Mouse (Mus musculus) adrenal gland, postnatal 36 days (tissue): ENCODE data around the gene Pou4f1. TPM values are rescaled to one million over a fixed set of nuclear protein-coding genes. Genes with fewer than 3 reads are reported as not detected.
"Not testable (repeated sequence)": the region's sequence is repeated elsewhere in the genome, so short reads cannot be mapped to it uniquely, and the experiment has no call there.

ENCODE experiments used
- DNase-seq, 2 experiments: peaks; one replicate each; pipeline ENCODE4 v3.0.0; 2021; ENCODE audit warnings: mixed read lengths in 1 of 2
- long read RNA-seq, 2 experiments: library from polyadenylated mRNA; stranded (forward); transcript quantifications; one replicate each; pipeline ENCODE4 v2.0.0; 2021; ENCODE audit warnings: borderline sequencing depth in 2 of 2
- total RNA-seq, 2 experiments: library from RNA; stranded (reverse); gene quantifications; 2 replicates each; pipeline ENCODE4 v1.2.3; 2021

The Pou4f1 gene
- total RNA-seq: under 1 TPM; 0.10 to 0.33 TPM
- long read RNA-seq, experiment 1: 0 reads
- long read RNA-seq, experiment 2: 0 reads

DNA sequence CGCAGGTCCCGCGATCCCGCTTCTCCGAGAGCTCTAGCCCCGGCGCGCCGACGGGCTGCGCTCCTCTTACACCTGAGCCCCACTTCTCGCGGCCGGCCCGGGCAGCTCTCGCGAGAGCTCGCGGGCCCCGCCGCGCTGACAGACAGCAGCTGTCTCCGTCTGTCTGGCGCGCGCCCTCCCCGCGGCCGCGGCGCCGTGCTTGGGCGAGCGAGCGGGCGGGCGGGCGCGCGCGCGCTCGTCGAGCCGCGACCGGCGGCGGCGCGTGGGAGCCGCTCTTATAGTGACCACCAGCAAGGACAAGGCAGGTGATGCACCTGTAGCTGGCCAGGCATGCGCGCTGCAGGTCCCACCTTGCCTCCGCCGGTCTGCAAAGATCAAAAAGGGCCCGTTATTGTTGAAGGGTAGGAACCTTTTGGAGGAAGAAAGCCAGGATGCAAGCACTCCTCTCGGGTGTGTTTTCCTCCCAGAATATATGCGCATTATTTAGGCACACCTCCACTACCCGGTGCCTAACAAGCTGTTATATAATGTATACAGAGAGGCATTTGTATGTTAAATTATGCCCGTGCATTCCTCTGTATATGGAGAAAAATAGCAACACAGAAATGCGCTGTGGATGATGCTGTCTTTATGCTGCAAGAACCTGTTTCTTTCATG lies at the start of gene Pou4f1:
Gene Pou4f1 (minus strand): TSS at position 34 of the 657 bp plus-strand sequence.
- peak; percentile 69 to 73 for DNase-seq

DNA sequence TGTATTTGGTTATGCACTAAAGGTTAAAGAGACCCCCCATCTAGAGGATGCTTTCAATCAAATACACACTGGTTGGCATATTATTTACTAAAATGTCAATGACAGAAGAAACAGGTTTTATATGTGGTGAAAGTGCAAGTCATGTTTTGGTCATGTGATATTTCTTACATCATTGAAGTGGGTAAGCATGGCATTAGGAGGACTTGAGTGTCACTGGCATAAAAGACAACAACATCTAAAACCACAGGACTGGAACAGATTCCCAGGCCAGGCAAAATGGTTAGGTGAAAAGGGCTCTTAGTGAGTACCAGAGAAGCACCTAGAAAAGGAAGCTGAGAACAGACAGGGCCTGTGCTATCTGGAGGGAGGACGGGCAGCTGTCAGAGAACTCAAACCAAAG lies 43.9 kb upstream of the Pou4f1 start:
- DNase-seq: no peak

DNA sequence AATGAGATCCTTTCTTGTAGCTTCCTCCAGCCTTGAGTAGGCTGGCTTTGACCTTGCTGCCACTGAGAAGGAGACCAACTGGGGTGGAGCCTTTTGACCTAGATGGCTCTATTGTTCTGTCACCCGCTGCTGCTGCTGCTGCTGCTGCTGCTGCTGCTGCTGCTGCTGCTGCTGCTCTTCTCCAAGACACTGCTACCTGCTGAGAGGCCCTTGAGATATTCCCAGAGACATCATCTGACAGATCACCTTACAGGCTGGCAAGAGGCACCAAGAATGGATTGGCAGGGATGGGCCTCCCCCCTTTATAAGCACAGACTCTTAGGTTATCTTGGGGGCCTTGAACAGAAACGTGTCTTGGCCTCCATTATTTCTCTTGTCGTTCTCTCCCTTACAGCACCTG lies 35.0 kb upstream of the Pou4f1 start:
- not testable (repeated sequence) for DNase-seq

DNA sequence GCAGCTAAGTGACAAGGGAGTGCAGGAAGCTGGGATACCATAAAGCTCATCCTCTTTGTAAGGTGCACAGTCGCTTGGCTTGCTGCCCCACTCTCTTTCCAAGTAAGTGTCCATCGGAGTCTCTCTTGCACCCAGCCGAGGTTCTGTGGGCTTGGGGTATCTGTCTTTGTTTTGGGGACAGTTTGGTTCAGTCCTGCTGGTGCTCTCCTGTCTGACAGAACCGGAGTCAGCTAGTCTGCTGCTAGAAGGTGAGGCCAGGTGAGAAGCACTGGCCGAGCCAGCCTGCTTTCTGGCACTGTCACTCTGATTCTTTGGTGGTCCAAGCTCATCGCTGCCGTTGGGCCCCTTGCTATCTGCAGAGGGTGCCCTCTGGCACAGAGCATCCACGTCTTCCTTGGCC lies 12.0 kb upstream of the Pou4f1 start:
- no peak for DNase-seq

DNA sequence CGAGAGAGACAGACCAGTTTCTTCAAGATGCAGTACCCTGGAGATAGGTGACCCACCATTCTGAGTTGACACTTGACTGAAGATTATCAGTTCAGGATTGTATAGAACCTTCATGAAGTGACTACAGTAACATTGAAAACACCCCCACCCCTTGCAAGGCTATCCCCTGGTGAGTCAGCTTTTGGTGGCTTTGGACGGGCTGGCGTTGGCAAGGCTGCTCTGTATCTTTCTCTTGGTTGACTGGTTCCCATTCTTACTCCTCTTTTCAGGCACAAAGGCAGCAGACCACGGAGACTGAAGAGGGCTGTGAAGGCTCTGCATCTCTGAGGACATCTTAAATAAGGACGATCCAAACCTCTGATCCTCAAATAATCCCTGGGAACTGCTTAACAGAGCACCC lies 10.8 kb upstream of the Pou4f1 start:
- DNase-seq: no peak

DNA sequence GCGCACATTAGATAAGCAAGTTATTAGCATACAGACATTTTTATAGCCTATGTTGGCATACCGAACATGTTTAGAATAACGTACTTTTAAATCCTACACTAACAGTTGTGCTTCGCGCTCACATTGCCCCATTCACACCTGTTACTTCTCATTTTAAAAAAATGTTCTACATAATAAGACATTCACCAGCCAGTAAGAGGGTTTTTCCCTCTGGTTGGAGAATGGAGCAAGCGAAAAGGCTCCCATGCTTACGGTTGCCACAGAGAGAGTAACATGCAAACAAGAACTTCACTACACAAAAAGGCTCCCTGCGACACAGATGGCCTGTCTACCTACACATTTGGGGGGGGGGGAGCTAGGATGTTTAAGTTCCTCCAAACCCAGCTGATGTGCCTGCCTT lies 9.8 kb upstream of the Pou4f1 start:
- no peak for DNase-seq

DNA sequence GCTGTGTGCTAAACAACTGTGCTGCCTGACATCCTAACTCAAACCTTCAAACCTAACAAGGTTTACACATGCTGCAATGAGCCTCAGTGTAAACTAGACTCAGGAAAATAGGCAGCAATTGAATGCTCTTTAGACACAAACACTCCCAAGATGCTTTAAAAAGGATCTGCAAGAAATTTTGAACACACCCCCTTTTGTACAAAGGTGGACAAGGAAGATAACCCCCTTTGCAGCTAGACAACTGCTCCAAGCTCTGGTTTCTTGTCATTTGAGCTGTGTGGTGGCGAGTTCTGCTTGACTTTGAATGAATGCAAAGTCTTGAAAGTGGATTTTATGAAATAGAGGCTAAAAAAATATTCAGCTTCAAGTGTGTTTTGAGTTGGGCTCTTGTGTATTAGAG lies 7.6 kb upstream of the Pou4f1 start:
- DNase-seq: no peak

DNA sequence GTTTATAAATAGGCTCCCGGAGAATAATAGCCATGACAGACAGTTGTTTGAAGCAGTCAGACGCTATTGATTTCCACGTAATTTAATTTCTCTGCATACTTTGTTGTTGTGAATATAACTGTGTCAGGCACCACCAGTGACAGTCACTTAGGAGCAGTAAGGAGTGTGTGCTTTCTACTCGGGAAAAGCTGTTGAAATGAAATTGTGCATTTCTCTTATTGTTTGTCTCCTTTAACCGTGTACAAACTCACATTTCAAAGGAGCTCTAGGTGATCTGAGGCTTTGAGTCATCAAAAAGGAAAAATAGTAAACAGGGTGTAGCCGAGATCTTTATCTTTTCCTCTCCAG lies 798 bp upstream of the Pou4f1 start:
- DNase-seq: no peak

DNA sequence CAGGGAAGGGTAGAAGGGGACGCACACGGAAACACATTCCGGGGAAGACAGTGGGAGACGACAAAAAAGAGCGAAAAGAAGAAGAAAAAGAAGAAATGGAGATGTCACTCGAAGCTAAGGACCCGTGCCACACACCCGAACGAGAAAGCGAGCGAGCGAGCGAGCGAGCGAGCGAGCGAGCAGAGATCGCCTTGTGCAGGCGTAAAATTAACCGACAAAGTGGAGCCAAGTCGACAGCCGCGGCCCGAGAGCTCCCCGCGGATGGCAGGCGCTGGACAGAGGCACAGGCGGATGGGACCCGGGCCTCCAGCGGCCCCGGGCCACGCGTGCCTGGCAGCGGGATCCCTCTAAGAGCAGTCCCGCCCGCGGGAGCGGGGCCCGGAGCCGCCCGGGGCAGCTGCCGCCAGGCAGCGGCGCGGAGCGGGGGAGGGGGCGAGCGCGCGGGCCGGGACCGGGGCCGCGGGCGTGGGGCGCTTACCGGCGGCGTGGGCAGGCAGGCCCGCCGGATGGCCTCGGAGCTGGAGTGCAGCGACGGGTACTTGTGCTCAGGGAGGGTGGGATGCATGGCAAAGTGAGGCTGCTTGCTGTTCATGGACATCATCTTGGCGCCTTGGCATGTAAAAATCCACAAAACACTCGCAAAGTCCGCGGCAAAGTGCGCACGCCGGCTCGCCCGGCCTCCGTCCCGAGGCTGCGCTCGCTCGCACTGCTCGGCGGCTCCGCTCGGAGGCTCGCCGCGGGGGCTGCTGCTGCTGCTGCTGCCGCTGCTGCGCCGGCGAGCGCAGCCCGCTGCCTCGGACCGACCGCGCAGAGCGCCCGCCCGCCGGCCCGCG lies 450 bp downstream of the Pou4f1 start:
- peak; percentile 24 to 43 for DNase-seq

DNA sequence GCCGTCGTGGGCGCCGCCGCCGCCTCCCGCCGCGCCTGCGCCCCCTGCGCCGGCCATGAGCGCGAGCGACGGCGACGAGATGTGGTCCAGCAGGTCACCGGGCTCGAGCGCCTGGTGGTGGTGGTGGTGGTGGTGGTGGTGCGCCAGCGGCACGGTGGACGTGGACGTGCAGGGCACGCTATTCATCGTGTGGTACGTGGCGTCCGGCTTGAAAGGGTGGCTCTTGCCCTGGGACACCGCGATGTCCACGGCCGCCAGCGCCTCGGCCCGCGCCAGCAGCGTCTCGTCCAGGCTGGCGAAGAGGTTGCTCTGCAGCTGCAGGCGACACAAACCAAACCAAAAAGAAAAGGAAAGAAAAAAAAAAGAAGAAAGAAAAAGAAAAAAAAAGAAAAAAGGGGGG lies 1.2 kb downstream of the Pou4f1 start:
- DNase-seq: no peak

DNA sequence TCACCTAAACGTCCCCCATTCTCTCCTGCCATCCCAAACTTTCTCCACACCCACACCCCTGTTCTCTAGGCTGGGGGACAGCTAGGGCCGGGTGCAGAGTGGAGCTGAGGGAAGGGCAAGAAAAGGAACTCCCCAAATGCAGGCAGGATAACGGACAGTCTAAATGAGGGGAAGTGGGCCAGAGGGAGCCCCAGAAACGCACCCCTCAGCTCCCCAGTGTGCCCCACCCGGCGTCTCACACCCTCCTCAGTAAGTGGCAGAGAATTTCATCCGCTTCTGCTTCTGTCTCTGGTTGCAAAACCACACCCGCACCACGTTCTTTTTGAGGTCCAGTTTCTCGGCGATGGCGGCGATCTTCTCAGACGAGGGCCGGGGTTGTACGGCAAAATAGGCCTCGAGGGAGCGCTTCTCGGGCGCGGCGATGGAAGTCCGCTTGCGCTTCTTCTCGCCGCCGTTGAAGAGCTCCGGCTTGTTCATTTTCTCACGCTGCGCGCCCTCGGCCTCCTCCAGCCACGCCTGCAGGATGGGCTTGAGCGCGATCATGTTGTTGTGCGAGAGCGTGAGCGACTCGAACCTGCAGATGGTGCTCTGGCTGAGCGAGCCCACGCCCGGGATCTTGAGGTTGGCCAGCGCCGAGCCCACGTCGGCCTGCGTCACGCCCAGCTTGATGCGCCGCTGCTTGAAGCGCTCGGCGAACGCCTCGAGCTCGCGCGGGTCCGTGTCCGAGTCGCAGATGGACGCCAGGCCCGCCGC lies 2.1 kb downstream of the Pou4f1 start:
- peak; percentile 22 to 32 for DNase-seq

DNA sequence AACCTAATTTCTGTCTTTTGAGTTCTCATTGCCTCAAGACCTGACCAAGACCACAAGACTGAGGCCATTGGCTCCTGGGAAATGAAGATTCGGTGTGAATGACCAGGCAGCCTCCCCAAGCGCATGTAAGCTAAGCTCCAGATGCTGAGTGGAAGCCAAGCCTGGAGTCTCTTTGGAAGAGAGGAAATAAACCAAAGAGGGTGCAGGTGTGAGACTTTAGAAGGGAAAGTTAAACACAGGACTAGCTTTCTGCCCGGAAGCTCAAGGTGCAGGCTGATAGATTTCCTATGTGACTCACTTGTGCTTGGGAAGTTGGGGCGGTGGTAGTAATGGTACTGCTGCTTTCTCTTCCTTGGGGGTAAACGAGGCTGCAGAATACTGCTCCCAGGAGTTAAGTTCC lies 3.0 kb downstream of the Pou4f1 start:
- no peak for DNase-seq

DNA sequence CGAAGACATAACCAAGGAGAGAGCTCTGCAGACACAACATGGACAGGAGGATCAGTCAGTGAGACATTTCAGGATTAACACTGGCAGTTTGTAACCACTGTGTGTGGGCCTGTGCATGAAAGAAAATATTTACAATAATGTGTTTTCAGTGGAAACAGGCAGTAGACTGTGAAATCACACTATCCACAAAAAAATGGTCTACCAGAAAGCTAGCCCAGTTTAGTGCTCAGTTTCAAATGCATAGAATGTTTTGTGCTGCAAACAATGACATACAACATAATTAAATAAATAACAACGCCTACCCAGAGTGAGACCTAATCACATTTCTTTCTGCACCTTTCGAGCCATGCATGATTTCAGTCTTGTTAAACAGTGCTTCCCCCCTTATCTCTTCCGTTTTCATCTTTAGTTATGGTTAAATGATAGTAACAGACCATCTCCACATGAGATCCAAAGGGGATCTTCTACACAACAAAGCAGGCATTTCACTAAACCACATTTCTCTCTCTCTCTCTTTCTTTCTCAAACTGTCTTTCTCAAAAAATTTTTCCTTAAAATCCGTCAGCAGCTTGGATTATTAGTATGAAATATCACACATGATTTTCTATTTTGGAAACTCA lies 4.1 kb downstream of the Pou4f1 start:
- DNase-seq: no peak

DNA sequence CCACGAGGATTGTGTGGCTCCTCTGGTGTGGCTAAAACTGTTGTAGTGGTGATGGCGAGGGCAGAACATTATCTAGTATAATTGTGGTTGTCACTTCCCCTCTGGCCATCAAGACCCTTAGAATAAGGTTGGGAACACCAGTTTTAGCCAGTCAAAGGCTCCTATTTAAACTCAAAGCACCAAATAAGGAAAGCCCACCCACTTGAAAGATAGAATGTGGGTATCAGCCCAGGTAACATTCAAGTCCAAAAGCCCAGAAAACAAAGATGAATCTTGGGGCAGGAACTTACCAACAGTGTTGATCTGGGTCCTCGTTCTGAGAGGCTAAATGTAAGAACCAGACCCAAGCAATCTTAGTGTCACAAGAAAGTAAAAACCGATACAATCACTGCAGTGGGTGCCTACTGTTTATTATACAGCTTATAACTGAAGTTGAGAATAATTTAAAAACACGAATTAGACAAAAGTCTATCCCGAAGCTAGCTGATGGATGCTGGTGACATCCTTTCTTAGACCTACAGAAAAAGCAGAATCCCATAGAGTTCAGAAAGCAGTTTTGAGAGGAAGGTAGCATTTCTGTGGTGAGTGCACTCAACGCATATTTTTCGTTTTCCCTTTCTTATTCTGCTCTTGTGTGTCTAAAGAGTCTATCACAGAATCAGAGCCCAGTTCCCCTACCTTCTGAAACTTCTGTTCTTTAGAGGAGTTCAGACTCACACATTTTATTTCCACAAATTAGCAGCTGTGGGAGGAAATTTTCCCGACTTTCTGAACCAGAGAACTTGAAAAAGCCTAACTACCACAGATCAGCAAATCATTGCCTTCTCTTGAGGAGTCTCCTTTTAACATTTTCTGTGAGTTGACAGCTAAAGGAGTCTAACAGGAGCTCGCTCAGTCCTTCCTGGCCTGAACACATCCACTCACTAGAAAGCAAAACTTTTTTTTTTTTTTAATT lies 6.2 kb downstream of the Pou4f1 start:
- no peak for DNase-seq

DNA sequence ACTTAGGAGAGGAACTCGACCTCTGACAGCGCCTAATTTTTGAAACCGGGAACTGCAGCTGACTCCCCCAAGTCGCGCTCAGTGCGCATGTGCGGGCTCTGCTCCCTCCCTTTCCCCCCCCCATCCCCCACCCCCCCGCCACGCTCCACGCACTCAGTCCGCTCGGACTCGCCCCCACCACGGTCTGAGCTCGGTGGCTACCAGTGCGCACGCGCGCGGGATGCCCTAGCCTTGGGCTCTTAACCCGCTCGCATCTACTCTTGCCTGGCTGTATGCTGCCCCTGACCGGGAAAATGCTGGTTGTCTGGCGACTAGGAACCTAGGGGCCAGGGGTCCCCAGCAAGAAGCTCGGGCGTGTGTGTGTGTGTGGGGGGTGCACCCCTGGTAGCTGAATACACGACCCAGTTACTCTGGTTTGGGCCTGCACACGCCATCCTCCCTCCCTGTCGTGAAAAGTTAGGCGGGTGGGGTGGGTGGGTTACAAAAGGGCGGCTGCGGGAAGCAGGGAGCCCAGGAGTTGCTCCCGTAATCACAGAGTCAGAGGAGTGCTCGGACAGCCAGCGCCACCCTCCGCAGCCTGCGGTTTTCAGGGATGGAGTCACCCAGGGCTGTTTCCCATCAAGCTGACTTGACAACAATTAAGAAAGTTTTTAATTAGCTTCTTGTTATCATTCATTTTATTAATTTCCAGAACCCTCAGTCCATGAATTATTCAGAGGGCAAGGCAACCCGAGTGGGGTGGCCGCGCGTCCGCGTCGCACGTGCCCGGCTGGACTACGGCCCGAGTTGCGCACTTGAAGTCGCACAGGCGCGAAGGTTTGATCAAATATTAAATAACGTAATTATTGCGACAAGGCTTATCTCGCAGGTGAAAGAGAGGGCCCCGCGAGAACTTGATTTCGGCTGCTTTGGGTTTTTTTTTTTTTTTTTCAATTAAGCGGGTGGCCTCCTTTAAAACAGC lies 7.2 kb downstream of the Pou4f1 start:
- DNase-seq: no peak

DNA sequence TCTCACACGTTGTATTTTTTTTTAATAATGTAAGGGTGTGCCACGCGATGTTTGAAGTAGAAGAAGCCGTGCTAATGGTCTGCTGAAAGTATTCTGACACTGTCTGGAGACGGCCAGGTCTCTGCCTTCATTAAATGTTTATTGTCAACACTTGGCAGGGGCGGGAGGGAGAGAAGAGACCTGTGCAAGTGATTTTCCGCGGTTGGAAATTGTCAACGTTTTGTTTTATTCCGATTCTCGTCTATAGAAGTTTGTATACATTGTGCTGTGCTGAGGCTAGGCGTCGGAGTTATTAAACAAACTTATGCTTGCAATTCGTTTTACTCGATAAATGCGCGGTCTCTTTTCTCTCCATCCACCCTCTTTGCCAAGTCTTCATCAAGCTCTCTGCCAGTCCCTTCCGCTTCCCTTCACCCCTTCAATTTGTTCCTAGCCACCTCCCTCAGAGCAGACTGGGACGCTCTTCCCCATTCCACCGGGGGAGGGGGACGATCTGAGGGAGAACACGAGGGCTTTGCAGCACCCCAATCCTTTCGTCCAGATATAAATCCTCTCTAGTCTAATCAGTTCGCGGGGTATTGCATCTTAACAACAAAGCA lies 8.2 kb downstream of the Pou4f1 start:
- no peak for DNase-seq

DNA sequence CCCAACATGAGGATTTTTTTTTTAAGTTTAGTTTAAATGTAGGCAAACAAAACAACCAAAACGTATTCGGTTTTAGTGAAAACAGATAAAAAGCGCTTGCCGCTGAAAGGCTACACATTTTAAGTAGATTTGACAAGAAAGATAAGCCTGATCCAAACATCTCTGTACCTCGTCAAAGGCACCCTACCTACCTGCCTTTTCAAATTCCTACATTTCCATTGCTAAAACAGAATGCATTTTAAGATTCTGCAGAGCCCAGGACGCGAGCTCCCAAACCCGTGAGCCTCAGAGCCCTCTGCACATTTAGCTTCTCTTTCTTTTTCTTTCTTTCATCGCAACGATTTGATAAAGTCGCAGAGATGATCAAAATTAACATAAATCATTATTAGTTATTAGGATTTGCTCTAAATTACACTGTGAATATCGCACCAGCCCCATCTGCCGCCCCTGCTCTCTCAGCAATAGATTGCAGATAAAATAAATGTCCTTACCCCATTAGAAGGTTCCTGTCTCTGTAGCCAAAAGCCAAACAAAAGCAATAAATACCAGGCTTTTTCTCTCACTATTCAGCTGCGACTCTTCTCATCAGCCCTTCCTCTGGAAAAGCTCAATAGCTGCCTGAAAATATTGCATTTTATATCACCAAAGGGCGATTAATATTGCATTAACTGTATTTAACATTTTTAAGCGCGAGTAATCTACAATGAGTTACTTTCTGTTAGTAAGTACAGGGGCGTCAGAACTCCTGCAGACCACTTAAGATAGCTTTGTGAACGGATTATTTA lies 8.9 kb downstream of the Pou4f1 start:
- no peak for DNase-seq

DNA sequence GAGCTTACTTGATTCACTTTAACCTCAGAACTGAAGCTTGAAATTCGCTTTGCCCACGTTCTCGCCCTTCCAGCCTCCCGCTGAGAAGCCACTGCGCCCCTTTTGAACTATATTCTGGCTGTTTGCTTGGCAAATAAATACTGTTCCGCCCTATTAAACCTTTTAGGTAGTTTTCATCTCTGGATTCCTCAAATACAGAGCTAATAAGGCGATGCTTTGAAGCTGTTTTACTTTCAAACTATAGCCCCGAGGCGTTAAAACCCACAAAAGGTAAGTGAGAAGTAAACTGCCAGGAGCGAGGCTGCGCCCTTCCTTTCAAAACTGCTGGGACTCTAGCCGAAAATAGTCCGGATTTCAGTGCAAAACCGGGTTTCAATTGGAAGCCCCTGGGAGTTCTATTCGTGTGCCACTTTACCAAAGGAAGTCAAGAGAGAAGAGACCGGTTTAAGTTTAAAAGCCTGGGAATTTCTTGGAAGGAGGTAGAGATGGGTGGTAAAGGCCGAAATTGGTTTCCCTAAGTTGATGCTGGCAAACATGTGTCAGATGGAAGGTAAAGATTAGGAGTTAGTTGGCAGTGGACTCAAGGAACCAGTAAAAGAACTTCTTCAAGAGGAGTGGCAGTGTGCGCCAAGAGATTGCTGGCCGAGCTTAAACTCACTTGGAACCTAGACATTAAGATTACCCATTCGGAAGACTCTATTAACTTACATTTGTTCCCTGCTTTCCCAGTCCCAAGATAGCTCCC lies 9.7 kb downstream of the Pou4f1 start:
- DNase-seq: no peak
